Mouse (Mus musculus): ENCODE measurements at regions not wholly inside any gene's neighbourhood (a gene's known extent, or its start where the extent isn't known, plus 50 kb on each side); places are given as distances from the start of the nearest gene placed in this dataset.

GRCm38 (mm10) chr15:74457965-74458364 is 178.2 kb downstream of the Mroh4 start:
- TF ChIP-seq CTCF (IDR thresholded peaks at IDR 0.05; ENCODE audit: low read depth): no peak
- no peak for TF ChIP-seq EP300 (IDR thresholded peaks at IDR 0.05; ENCODE audit: low read depth)
